Mouse (Mus musculus): Measurements from ENCODE around the gene Mtss1l.

- no peak for TF ChIP-seq CTCF (IDR thresholded peaks at IDR 0.05; ENCODE audit: insufficient read depth, low read depth, low read length)
- no peak for TF ChIP-seq POLR2A (IDR thresholded peaks at IDR 0.05; ENCODE audit: insufficient read depth, low read depth, low read length)
Observed at GRCm38 (mm10) chr8:110787411-110787954, 66.2 kb downstream of the Mtss1l start.
